In the genomic region with DNA sequence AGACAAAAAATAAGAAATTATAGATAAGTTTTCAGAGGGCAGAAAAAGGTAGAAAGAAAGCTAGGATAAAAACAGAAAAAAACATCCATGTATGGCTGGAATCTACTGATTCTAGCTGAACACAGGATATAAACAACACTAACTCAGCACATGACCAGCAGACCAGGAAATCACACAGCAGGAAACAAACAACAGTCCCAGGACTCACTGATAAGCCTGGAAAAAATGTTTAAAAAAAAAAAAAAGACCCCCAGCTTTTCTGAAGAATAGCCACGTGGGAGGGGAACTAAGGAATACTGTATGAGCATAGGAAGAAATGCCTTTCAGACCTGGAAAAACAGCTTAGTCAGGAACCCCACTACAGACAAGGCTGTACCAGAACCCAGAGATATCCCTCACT, we compare ENCODE assay signal across 19 mouse cellular contexts.
"Had no signal": no experiment of that assay in that cellular context is flagged by ENCODE, and none has a peak within 500 bp of the region (broad histone marks: within the 10 kb centered on the region; RNA-seq: fewer than 3 reads in every experiment).

No protein-coding gene starts in this region.

- H3K27me3 ChIP-seq: liver, embryonic 13.5 days; midbrain, embryonic 12.5 days; midbrain, embryonic 15.5 days; neural tube, embryonic 12.5 days; neural tube, embryonic 15.5 days had no signal

- H3K27ac ChIP-seq: left cerebral cortex, adult 2 months; liver, embryonic 13.5 days; midbrain, embryonic 12.5 days; midbrain, embryonic 15.5 days; neural tube, embryonic 12.5 days; neural tube, embryonic 15.5 days; stomach, postnatal 0 days had no signal

- H3K4me2 ChIP-seq: liver, embryonic 13.5 days; lung, embryonic 14.5 days; midbrain, embryonic 12.5 days; midbrain, embryonic 15.5 days; neural tube, embryonic 12.5 days; neural tube, embryonic 15.5 days had no signal

- DNase-seq: kidney, adult 9 months; kidney, postnatal 10 days; kidney, postnatal 36 days; layer of hippocampus, postnatal 36 days; liver, embryonic 13.5 days; lung, embryonic 14.5 days; right cerebral cortex, adult 18-20 months; right cerebral cortex, postnatal 14 days; right cerebral cortex, postnatal 4 days; thymus, adult 2 months; thymus, postnatal 14 days; thymus, postnatal 4 days had no signal

- H3K9ac ChIP-seq: liver, embryonic 13.5 days; lung, embryonic 14.5 days; midbrain, embryonic 12.5 days; midbrain, embryonic 15.5 days; neural tube, embryonic 12.5 days; neural tube, embryonic 15.5 days had no signal

- ATAC-seq: lung, postnatal 0 days; midbrain, embryonic 15.5 days had no signal

- H3K4me3 ChIP-seq: left cerebral cortex, adult 2 months; liver, embryonic 13.5 days; midbrain, embryonic 12.5 days; midbrain, embryonic 15.5 days; neural tube, embryonic 12.5 days; neural tube, embryonic 15.5 days had no signal

- H3K36me3 ChIP-seq: liver, embryonic 13.5 days; midbrain, embryonic 12.5 days; midbrain, embryonic 15.5 days; neural tube, embryonic 12.5 days; neural tube, embryonic 15.5 days had no signal

- H3K9me3 ChIP-seq: liver, embryonic 13.5 days; midbrain, embryonic 12.5 days; midbrain, embryonic 15.5 days; neural tube, embryonic 12.5 days; neural tube, embryonic 15.5 days had no signal
